Mouse (Mus musculus): ENCODE results near the gene Prkci.

DNA sequence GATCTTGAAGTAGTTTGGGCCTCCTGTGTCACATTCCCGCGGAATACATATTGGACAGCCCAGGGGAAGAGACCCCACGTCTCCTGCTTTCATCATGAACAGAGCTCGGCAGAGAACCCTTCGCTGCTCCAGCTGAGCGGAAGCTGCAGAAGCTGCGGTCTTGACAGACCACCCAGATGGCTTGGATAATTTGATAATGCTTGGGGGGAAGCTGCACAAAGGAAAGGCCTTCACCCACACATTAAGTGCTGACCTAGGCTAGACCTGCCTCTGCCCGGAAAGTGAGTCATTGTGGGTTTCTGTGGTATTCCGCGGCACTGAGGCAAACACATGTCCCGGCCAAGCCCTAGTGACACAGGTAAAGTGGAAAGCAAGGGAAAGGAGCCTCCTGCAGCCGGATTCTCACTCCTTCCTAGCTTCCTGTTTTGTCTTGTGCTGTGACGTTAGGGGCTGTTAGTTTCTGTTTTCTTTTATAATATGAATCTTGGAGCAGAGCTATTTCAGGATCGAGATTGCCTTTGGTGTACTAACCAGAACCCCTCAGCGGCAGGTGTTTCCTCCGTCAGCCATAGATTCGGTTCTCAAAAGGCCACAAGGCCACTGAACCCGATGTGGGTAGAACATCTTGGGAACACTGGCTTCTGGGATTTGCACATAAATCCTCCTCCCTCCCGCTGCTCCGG, 65.7 kb downstream of the Prkci start:
- TF ChIP-seq POLR2A (IDR thresholded peaks at IDR 0.05; ENCODE audit: borderline replicate concordance, low read depth, low read length) (no peak), CTCF (IDR thresholded peaks at IDR 0.05; ENCODE audit: low read depth, low read length) (no peak)

Measured in bone marrow macrophage, adult 2 months (primary cell).